Mouse (Mus musculus): ENCODE results near the gene Add3.

Gene Add3

GRCm38 (mm10) chr19:53140044-53140803, at the start of gene Add3:
Gene Add3 (plus strand): TSS chr19:53140443.
- peak in 1 of 2 experiments; percentile 59 for DNase-seq (ENCODE audit: low spot score in 2 of 2)

DNA sequence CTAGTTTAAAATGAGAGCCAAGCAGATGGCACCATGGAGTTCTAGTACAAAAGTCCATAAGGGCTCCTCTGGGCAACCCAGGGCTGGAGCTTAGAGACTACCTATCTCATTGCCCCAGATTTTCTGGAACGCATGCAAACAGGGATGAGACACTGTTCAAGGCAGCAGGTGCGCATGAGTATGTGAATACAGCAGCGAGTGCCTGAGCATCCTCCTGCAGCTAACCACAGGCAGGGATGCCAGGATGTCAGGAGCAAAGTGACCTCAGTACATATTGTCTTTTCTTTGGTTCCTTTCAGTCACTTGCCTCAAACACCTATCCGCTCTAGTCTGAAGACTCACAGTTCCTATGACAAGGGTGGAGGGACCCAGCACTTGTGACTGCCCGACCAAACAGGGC, 49.6 kb upstream of the Add3 start:
- no peak for DNase-seq (ENCODE audit: low spot score in 2 of 2)

DNA sequence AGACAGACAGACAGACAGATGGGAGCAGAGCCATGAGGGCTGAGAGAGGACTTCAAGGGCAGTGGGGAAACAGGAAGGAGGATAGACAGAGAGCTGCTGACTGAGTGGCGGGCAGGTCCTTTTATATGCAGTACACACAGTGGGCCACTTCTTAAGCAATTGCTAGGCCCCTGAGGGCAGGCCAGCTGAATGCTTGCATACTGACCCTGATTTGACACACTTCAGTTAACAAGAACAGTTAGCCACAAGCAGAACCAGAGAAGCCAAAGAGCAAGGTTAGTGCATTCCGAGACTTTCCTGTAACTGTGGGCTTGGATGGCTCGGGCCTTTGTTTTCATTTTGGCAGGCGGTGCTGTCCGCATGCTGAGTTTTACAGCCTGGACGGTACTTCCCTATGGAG, 48.0 kb upstream of the Add3 start:
- DNase-seq (ENCODE audit: low spot score in 2 of 2): no peak

- no peak for DNase-seq (ENCODE audit: low spot score in 2 of 2)
These were observed 46.9 kb upstream of the Add3 start for GRCm38 (mm10) chr19:53093294-53093693.

DNA sequence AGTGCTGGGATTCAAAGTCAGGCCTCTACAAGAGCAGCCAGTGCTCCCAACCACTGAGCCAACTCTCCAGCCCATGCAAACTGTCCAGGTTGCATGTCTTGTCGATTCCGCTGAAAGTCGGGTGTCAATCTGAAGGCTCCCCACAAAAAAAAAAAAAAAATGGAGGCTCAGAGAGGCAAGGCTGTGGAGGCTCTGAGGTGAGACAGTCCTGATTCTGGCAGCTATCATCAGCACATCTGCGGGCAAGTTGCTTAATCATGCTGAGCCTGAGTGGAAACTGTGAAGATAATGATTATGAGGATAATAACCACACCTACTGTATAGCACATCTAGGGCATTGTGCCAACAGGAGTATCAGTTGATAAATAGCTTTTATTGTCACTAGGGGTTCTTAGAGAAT, 45.6 kb upstream of the Add3 start:
- no peak for DNase-seq (ENCODE audit: low spot score in 2 of 2)

GRCm38 (mm10) chr19:53101374-53102300, 38.6 kb upstream of the Add3 start:
- DNase-seq (ENCODE audit: low spot score in 2 of 2): no peak

DNA sequence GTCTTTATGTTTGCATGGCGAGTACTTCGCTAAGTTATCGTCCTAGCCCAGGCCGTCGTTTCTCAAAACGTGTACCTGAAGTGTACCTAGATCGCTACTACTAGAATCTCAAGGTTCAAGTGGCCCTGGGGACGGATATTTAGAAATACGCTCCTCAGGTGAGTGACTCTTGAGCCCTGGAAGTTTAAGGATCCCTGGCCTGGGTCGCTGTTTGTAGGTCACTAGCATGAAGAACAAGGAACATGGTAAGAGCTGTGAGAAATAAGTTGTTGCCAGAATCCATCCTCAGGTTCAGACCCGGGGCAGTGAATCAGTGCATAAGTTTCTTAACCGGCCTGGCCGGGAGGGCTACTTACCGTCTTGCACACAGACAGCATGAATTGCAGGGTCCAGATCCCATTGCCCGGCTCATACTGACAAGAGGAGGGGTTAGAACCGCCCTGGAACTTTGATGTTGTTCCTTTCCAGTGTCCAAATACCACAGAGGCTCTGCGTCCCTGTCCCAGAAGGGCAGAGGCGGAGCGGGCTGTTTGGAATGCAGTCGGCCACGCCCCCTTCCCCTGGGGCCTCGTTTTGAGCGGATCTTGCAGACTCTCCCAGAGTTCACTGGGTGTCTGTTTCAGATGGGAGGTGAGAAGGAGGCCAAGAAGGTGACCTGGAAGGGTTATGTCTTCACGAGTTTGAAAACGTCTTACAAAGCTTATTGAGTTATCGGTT, 34.7 kb upstream of the Add3 start:
- peak; percentile 70 to 83 for DNase-seq (ENCODE audit: low spot score in 2 of 2)

DNA sequence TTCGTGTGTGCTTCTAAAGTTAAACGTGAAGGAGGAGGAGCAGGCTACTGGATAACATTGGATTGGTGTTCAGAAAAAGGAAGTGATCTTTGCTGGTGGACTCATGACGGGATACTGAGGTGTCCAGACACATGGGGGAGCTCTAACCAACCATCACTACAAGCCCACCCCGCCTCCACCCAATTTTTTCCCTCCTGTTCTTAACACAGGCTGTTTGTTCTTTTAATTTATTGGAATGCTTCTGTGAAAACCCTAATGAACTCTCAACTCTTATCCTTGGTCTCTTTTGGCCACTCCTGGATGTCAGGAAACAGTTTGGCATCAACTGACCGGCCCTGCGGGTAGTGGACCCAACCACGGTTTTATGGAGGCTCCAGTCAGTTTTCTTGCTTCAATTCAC, 33.3 kb upstream of the Add3 start:
- peak in 1 of 2 experiments; percentile 34 for DNase-seq (ENCODE audit: low spot score in 2 of 2)

DNA sequence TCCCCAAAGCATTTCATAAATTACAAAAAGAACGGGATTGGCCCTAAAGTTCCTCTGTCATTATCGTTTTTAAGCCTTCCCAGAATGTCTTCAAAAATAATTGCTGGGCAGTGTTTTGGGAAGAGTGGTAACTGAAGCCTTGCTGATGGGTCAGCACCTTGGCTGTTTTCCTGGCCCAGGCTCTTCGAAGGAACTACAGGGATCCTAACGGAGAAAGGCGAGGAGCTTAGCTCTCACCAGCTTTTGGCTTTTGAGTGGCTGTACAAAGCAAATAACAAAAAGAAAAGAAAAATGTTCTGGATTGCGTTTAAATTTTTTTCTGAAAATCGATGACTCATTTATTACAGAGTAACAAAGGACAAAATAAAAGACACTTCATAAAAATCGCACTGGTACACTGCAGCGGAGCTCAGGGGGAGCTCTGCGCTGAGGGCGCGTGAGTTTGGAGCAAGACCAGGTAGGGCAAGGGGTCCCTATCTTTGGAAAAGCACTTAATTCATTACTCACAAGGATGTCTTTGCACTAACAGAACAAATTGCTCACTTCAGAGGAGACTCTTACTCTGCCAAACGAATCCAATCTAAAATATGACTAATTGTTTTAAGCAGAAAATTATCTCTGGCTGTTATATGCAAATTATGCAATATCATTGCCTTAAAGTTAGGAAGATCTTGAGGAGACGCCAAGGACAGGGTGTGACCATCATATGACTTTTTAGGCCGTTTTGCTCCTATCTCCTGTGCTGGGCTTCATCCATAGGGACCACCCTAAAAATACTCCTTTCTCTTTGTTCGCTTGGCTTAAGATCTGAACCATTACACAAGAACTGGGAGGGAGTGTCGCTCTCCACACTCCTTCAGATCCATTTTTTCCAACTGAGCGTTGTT, 32.6 kb upstream of the Add3 start:
- peak; percentile 29 to 51 for DNase-seq (ENCODE audit: low spot score in 2 of 2)

DNA sequence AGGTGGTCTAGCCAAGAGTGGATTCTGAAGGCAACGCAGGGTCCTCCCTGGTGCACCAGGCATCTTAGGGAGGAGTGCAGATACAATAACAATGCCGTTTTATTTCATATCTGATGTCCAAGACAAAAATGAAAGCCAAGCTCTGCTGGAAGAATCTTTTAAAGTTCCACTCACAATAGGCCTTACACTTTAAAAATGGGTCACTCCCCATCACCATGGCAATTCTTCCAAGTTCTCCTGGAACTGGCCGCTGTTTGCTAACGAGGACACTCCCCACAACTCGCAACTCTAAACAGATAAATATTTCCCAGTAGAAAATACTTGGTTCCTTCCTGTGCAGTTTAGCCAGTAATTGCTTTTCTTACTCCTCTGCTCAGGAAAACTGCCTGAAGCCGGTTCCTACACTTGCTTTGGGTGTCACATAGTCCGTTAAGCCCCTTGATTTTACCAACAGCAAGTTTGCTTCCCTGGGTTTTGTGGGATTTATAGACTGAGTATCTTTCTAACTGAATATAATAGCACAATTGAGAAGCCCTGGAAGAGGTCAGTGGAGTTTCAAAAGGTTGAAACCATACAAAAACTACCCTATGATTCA, 28.1 kb upstream of the Add3 start:
- peak in 1 of 2 experiments; percentile 29 for DNase-seq (ENCODE audit: low spot score in 2 of 2)

DNA sequence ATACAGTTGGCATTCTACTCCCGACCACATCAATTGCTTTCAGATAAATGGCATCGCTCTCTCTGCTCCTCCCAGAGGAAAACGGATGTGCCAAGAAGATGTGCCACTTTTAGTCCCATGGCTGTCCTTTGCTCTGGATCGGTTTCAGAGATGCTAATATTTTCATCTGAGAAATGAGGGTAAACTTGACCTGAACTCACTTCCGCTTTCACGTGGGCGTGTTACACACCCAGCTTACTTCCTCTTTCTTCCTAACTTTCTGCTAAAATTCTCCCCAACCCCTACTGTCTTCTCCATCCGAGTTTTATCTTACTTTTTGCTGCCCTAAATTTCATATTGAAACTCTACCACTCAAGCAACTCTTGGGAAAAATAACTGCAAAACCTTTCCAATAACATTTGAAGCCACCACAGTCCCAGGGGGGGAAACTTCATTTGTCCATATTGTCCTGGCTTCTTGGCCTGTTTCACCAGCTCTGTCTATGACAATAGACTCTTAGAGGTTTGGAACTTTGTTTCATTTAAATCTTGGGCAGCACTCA, 20.9 kb upstream of the Add3 start:
- DNase-seq (ENCODE audit: low spot score in 2 of 2): no peak

DNA sequence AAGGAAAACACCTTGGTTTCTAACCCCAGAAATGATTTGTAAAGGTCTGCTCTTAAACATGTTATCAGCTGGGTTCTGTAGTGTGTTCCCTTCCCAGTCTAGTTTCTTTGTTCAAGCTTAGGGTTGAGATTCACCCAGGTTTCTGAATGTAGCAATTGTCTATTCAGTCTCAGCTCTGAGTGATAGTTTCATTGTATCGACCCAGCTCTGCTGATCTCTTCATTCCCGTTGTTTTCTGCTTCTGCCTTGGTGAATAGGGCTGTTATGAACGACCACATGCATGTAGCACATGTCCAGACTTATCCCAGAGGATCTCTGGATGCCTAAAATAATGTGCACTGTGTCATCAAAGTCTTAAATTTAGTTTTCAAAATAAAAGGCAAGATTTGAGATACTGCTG, 19.8 kb upstream of the Add3 start:
- DNase-seq (ENCODE audit: low spot score in 2 of 2): no peak

- DNase-seq (ENCODE audit: low spot score in 2 of 2): no peak
These were observed 17.5 kb upstream of the Add3 start for GRCm38 (mm10) chr19:53122641-53123241.

- no peak for DNase-seq (ENCODE audit: low spot score in 2 of 2)
These were observed 16.9 kb upstream of the Add3 start for GRCm38 (mm10) chr19:53123301-53123700.

GRCm38 (mm10) chr19:53125679-53126078, 14.6 kb upstream of the Add3 start:
- no peak for DNase-seq (ENCODE audit: low spot score in 2 of 2)

DNA sequence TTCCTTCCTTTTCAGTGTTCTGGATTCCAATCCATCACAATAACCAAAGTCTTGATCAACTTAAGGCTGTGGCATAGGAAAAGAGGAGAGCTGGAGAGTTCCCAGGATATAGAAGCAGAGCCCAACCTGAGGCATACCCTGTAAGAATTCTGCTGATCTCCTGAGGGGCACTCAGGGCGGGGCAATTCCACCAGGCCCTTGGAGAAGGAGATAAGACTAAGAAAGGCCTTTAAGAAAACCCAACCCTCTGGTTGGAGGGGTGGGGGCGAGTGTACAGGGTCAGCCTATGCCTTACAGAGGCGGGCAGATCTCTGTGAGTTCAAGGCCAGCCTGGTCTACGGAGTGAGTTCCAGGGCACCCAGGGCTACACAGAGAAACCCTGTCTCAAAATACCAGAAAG, 13.7 kb upstream of the Add3 start:
- no peak for DNase-seq (ENCODE audit: low spot score in 2 of 2)

GRCm38 (mm10) chr19:53127320-53128291, 12.6 kb upstream of the Add3 start:
- no peak for DNase-seq (ENCODE audit: low spot score in 2 of 2)

GRCm38 (mm10) chr19:53128494-53129337, 11.5 kb upstream of the Add3 start:
- DNase-seq (ENCODE audit: low spot score in 2 of 2): no peak
